Mouse (Mus musculus) adrenal gland, adult 8-10 months (tissue): ENCODE measurements at regions not wholly inside any gene's neighbourhood (a gene's known extent, or its start where the extent isn't known, plus 50 kb on each side); places are given as distances from the start of the nearest gene placed in this dataset.

Experiments used
- DNase-seq: peaks from one replicate; pipeline ENCODE4 v3.0.0; 2022

DNA sequence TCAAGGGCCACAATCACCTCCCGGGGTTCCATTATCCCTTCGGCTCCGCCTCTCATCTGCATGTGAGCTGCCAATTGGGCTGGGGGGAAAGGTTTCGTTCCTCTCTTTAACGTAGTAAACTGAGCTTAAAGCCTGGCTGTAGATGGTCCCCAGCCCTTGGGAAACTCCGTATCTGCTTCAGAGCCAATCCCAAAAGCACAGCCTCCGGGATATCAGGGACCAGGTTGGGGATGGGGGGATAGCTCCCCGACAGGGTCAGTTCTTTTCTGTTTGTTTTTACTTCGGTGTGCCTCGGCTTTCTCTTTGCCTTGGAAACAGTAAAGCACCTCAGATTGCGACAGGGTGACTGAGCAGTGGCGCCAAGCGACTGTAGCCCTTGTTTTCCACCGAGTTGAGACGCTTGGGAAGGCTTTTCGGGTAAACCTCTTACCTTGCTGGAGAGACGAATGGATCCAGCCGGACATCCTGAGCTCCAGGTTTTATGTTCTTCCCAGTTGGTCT lies 64.5 kb downstream of the Tfap2c start:
- peak; percentile 13 for DNase-seq

GRCm38 (mm10) chr2:172615148-172615547 lies 65.8 kb downstream of the Tfap2c start:
- DNase-seq, result no peak

GRCm38 (mm10) chr2:172615582-172615981 lies 66.2 kb downstream of the Tfap2c start:
- no peak for DNase-seq

DNA sequence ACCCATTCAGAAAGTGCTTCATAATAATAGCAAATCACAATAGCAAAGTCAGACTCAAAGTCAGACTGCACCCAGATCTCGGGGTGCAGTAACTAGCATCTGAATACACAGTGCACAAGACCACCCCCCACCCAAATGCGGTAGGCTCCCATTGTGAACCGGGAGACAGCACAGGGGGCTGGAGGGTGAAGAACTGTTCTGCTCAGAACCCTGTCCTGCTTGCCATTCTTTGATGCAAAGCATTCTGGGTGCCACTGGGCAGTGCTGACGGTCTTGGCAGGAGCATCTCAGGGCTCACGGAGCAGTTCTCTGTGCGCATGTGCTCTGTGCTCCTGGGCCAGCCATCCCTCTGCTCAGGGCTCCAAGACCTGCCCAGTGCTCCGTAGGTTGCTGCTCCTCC lies 69.8 kb downstream of the Tfap2c start:
- no peak for DNase-seq

DNA sequence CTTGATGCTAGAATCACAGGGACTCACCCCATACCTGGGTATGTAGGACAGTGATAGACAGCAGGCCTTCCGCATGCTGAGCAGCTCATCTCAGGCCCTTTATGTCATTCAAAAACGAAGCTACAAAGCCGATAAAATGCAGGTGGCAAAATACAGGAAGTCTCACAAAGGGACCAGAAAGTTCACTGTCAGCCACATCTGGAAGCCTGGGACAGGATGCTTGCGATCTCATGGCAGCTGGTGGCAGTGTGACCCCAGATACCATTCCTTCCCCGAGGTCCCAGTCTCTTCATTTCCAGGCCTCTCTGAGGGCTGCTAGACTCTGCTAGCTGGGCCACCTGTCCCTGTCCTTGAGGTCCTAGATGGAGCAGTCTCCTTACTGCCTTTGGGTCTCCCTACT lies 70.6 kb downstream of the Tfap2c start:
- DNase-seq, result no peak

DNA sequence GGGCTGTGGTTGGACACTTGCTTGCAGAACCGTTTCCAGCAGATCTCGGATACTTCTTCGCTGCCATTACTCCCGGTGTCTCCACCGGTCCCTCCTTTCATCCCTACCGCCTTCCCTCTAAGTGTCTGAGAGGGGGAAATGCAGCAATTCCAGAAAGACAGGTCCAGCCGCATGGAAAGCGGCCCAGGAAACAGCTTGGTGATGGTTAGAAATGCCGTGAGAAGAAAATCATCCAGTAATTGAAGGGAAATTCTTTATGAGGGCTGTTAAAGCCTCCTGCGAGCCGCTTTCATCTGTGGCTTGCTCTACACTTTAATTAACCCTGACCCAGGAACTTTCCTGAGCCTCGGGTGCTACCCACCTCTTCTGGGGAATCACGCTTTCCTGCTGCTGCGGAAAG lies 74.3 kb downstream of the Tfap2c start:
- no peak for DNase-seq

DNA sequence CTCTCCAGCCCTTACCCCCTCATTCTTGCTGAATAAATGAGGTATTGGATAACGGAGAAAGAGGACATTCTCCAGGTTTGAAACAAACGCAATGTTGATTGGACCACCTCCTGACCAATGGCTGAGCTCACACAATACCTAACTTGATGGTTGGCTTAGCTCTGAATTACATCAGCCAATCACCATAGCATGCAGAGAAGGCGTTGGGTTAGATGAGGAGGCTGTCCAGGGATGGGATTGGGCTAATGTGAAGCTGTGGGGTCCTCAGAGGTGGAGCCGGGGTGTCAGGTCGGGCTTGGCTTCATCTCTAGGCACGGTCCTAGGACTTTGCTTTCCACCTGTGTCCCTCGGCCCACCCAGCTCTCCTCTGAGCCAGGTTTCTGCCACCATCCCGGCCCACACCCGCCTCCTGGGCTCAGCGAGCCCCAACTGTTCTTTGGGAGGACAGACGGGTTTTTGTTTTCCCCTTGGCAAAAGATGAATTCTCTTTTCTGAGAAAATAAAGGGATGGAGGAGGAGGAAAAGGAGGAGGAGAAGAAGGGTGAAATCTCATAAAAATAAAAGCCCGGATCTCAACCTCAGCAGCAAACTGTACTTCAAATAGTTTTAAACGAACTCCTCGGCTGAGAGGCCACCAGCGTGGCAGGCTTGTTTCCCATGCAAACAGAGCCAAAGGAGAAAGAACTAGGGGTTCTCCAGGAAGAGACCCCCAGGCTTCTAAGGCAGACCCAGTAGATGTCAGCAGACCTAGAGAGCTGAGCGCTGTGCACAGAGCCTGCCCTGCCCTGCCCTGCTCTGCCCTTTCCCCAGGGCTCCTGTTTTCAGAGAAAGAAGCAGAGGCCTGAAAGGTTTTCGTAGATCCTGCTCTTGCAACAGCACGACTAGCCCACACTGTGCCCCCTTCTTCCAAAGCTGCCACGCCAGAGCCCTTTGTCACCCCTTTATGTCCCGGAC lies 78.2 kb downstream of the Tfap2c start:
- no peak for DNase-seq

- DNase-seq, result no peak
These were observed 80.9 kb downstream of the Tfap2c start for GRCm38 (mm10) chr2:172630333-172630732.

DNA sequence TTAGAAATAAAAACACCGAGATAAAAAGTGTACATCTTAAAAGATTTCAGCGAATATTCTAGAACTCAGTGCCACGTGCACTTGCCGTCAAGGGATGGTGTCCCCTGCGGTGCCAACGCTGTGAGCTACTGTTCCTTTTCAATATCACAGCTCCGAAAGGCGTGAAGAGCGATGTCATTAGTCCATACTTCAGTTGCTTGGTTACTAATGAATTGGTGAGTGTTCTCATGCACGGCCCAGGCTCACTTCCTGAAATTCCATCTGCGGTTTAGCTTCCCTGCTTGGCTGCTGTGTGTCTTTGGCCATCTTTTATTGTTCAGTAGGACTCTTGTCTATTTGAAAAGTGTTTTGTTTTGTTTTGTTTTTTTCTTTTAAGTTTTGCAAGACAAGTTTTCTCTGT lies 93.2 kb downstream of the Tfap2c start:
- DNase-seq, result no peak

DNA sequence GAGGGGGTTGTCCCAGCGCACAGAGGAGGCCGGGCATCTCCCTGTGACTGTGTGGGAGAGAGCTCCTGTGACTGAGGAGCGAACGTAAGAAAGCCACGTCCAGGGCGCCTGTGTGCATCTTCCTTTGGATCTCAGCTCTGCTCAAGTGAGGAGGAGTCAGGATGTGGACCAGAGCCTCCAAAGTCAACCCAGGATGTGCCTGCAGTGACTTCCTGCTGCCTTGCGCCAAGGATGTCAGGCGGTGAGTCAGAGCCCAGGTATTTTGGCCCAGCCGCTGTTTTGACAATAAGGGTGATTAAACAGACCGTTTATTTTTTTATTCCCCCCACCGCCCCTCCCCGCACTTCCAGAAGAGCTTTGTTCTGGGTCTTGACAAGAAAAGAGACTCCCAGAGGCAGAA lies 94.5 kb downstream of the Tfap2c start:
- peak; percentile 8 for DNase-seq

GRCm38 (mm10) chr2:172644451-172644850 lies 95.1 kb downstream of the Tfap2c start:
- no peak for DNase-seq

GRCm38 (mm10) chr2:172648072-172648471 lies 98.7 kb downstream of the Tfap2c start:
- no peak for DNase-seq

DNA sequence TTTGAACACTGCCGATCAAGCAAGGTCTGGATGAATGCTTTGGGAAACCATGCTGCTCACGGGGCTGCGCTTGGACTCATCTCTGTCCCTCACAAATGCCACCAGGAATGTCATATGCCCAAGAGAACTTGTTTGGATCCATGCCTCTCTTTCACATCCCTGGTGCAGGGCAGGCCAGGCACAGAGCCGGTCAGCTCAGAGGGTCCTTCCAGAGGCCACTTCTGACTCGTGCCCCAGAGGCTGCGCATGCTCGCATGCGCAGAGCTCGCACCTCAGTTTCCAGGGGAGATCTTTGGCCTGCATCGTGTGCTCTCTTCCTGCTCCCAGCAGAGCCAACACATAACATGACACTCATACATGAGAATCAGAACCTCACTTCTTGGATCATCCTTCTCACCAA lies 111.1 kb downstream of the Tfap2c start:
- no peak for DNase-seq

DNA sequence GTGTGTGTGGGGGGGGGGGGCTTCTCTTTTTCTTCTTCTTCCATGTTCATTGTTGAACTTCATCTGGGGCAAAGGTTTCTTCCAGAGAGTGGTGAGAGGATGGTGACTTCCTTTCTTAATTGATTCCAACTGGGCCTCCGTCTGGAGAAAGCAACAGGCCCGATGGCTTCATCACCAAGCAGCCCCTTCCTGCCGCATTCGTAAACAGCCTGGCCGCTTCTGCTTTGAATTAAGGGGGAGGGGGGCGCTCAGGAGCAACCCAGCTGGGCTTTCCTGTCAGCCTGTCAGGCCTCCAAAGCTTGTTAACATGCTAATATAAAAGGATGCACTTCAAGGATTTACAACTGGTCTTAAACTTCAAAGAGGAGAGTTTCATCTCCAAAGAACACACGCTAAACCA lies 111.5 kb downstream of the Tfap2c start:
- DNase-seq, result no peak

GRCm38 (mm10) chr2:172661418-172661980 lies 112.1 kb downstream of the Tfap2c start:
- no peak for DNase-seq

DNA sequence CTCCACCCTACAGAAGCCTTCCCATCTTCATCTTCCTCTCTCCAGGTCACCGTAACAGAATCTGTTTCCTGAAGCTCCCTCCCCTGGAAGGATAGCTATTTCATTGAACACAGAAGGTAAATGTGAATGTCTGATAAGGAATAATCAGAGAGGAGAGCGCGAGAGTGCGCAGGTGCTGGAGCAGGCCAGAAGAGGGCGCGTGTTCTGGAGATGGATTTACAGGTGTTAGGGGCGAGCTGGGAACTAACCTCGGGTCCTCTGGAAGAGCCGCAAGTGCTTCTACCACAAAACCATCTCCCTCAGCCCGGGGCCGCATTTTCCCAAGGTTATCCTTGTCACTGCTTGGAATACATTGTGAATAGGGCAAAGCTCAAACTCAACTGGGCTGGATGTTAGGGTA lies 112.8 kb downstream of the Tfap2c start:
- DNase-seq, result no peak

GRCm38 (mm10) chr2:172663681-172664080 lies 114.3 kb downstream of the Tfap2c start:
- no peak for DNase-seq

- DNase-seq, result no peak
These were observed 123.7 kb downstream of the Tfap2c start for GRCm38 (mm10) chr2:172673081-172673480.

DNA sequence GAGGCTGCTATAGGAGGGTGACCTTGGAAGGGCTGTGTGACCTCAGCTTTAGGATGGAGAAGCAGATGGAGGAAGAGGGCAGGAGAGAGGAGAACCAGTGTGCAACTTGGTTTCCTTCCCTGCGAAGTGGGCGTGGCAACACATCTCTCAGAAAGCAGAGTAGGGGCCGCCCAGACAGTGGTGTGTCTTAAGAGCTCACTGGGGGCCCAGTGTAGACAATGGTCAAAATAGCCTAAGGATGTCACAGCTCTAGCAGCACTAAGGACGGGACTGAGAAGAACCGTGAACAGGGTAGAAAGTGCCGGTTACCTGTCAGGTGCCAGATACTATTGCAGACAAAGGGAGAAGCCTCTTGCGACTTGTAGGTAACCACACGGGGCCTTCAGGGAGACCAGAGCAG lies 125.2 kb downstream of the Tfap2c start:
- DNase-seq, result no peak

DNA sequence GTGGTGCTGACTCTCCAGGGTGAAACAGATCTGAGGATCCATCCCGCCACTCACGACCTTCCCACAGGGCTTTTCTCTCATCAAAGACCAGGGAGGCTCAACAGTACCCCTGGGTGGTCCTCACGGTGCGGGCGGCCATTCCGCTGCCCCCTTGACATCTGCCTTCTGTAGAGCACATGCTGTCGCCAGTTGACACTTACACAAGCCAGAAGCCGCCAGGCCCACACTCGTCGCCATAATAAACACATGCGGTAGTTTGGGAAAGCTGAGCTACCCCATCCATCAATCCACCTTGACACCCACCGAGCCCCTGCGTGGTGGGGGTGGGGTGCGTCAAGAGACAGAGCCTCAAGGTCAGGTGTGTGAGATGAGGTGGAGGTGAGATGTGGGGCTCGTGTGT lies 125.7 kb downstream of the Tfap2c start:
- no peak for DNase-seq

DNA sequence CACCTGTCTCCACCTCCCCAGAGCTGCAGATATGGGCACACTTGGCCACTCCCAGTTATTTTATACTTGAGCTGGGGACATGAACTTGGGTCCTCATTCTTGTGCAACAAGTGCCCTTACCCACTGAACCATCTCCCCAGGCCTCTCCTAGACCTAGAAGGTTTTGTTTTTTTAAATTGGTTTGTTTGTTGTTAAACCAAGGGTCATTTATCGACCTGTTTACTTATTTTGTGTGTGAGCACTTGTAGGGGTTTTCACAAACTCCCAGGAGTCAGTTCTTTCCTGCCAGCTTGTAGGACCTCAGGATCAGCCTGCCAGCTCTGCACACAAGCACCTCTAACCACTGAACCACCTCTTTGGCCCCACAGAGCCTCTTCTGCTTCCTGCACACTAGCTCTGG lies 140.8 kb downstream of the Tfap2c start:
- DNase-seq, result no peak

GRCm38 (mm10) chr2:172690931-172691651 lies 141.7 kb downstream of the Tfap2c start:
- DNase-seq, result no peak

GRCm38 (mm10) chr2:172698961-172699360 lies 149.6 kb downstream of the Tfap2c start:
- no peak for DNase-seq
